Mouse (Mus musculus) frontal cortex, postnatal 10 days (tissue): Measurements from ENCODE around the gene Cnpy3.
"Not testable (repeated sequence)": the region's sequence is repeated elsewhere in the genome, so short reads cannot be mapped to it uniquely, and the experiment has no call there.

Experiments
- DNase-seq, 2 experiments: peaks; one replicate each; pipeline ENCODE4 v3.0.0; 2022; ENCODE audit warnings: low spot score in 2 of 2, mixed read lengths in 1 of 2

Cnpy3 gene

GRCm38 (mm10) chr17:46751794-46752556 is at the start of gene Cnpy3:
TSS of gene Cnpy3 (minus strand) at chr17:46752214.
- DNase-seq = peak; percentile 98 to 99

- no peak for DNase-seq
These were observed 49.7 kb upstream of the Cnpy3 start for GRCm38 (mm10) chr17:46801761-46802160.

GRCm38 (mm10) chr17:46799680-46800079 is 47.7 kb upstream of the Cnpy3 start:
- DNase-seq = no peak

- no peak for DNase-seq
These were observed 45.4 kb upstream of the Cnpy3 start for GRCm38 (mm10) chr17:46797386-46797785.

GRCm38 (mm10) chr17:46796743-46797142 is 44.7 kb upstream of the Cnpy3 start:
- DNase-seq = no peak

GRCm38 (mm10) chr17:46792963-46793362 is 40.9 kb upstream of the Cnpy3 start:
- no peak for DNase-seq

- DNase-seq = not testable (repeated sequence)
These were observed 36.0 kb upstream of the Cnpy3 start for GRCm38 (mm10) chr17:46787974-46788373.

GRCm38 (mm10) chr17:46786952-46787351 is 34.9 kb upstream of the Cnpy3 start:
- DNase-seq = no peak

GRCm38 (mm10) chr17:46783222-46783565 is 31.2 kb upstream of the Cnpy3 start:
- DNase-seq = no peak

GRCm38 (mm10) chr17:46782341-46783221 is 30.6 kb upstream of the Cnpy3 start, which contains the start of gene Rpl7l1:
TSS of gene Rpl7l1 (minus strand) at chr17:46782672.
- DNase-seq = peak; percentile 82 to 88

- no peak for DNase-seq
These were observed 29.9 kb upstream of the Cnpy3 start for GRCm38 (mm10) chr17:46781876-46782275.

- no peak for DNase-seq
These were observed 24.1 kb upstream of the Cnpy3 start for GRCm38 (mm10) chr17:46776087-46776486.

GRCm38 (mm10) chr17:46775070-46775469 is 23.1 kb upstream of the Cnpy3 start:
- no peak for DNase-seq

GRCm38 (mm10) chr17:46774131-46774472 is 22.1 kb upstream of the Cnpy3 start:
- no peak for DNase-seq

- DNase-seq = no peak
These were observed 21.5 kb upstream of the Cnpy3 start for GRCm38 (mm10) chr17:46773278-46774130.

GRCm38 (mm10) chr17:46772404-46773277 is 20.6 kb upstream of the Cnpy3 start, which contains the start of gene 2310039H08Rik:
TSS of gene 2310039H08Rik (plus strand) at chr17:46772635.
- peak; percentile 72 to 80 for DNase-seq

- DNase-seq = no peak
These were observed 20.0 kb upstream of the Cnpy3 start for GRCm38 (mm10) chr17:46772038-46772403.

GRCm38 (mm10) chr17:46771616-46772015 is 19.6 kb upstream of the Cnpy3 start:
- DNase-seq = no peak

- DNase-seq = no peak
These were observed 19.0 kb upstream of the Cnpy3 start for GRCm38 (mm10) chr17:46771025-46771424.

- DNase-seq = no peak
These were observed 18.5 kb upstream of the Cnpy3 start for GRCm38 (mm10) chr17:46770546-46770945.

- DNase-seq = no peak
These were observed 15.9 kb upstream of the Cnpy3 start for GRCm38 (mm10) chr17:46767868-46768267.
